Mouse (Mus musculus) limb, embryonic 15.5 days (tissue): ENCODE results near the gene Nxnl1. TPM values are rescaled to one million over a fixed set of nuclear protein-coding genes. Genes with fewer than 3 reads are reported as not detected.

ENCODE experiments used
- ATAC-seq: fragments of 200-750 bp; cut with Nextera tagmentation; 2 replicates; pipeline ENCODE4 v1.8.0; 2017; ENCODE audit warnings: low read depth, moderate TSS enrichment; ENCODE audit not compliant: insufficient number of reproducible peaks, low FRiP score, low TSS enrichment
- H3K27ac ChIP-seq: fragments of 300-500 bp; sonication (generic); 2 replicates; pipeline ENCODE4 v1.5.1; 2015; ENCODE audit warnings: moderate library complexity, mild to moderate bottlenecking, inconsistent platforms
- H3K27me3 ChIP-seq: fragments of 300-500 bp; sonication (generic); 2 replicates; pipeline ENCODE4 v1.6.1; 2015; ENCODE audit warnings: inconsistent platforms
- H3K36me3 ChIP-seq: fragments of 300-500 bp; sonication (generic); 2 replicates; pipeline ENCODE4 v1.6.1; 2015; ENCODE audit warnings: inconsistent platforms
- H3K4me1 ChIP-seq: fragments of 300-500 bp; sonication (generic); 2 replicates; pipeline ENCODE4 v1.6.1; 2015; ENCODE audit warnings: inconsistent platforms
- H3K4me2 ChIP-seq: fragments of 300-500 bp; sonication (generic); 2 replicates; pipeline ENCODE4 v1.6.1; 2015; ENCODE audit warnings: mild to moderate bottlenecking, inconsistent platforms
- H3K4me3 ChIP-seq: fragments of 300-500 bp; sonication (generic); 2 replicates; pipeline ENCODE4 v1.5.1; 2015; ENCODE audit warnings: mild to moderate bottlenecking, inconsistent platforms
- H3K9ac ChIP-seq: fragments of 300-500 bp; sonication (generic); 2 replicates; pipeline ENCODE4 v1.6.1; 2015; ENCODE audit warnings: inconsistent platforms
- H3K9me3 ChIP-seq: fragments of 300-500 bp; sonication (generic); 2 replicates; pipeline ENCODE4 v1.6.1; 2016; ENCODE audit warnings: inconsistent platforms
- WGBS: fragments of 180-500 bp; shearing (Covaris S2); methylation state at CpG from one replicate; pipeline ENCODE4 v1.1.7; 2015; 5-methylcytosine and 5-hydroxymethylcytosine counted together
- polyA plus RNA-seq: library from polyadenylated mRNA; unstranded; fragments of >200 nt; fragmentation: Nextera tagmentation; extraction: Ambion mirVana; gene quantifications from 2 replicates; pipeline ENCODE4 v1.2.1, GENCODE M21; 2015

Gene Nxnl1
- 0.14 TPM in 1 of 2 replicates, not detected in the other for polyA plus RNA-seq

DNA sequence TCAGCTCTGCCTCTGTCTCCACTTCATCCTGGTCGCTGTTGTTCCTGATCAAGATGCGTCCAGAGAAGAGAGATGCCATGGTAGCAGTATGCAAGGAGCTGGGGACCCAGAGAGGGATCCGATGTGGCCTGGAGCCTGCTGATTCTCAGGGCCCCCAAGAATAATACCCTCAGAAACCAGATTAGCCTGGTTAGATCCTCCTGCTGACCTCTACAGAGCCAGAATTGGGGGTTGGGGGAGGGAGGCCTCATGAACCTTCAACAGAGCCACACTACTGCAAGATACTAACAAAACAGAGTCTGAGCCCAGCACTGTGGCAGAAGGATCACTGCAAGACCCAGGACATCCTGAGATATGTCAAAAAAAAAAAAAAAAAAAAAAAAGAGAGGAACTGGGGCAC, at the start of gene Nxnl1:
Gene Nxnl1 (minus strand): TSS at position 101 of the 400 bp plus-strand sequence.
- Histone ChIP-seq H3K4me2 (no peak within 1 kb of the TSS), H3K9me3 (no peaks in the 10 kb centered on the region), H3K27me3 (peaks cover 51% of the 10 kb centered on the region), H3K9ac (no peak within 1 kb of the TSS), H3K4me3 (no peak within 1 kb of the TSS), H3K36me3 (no peaks in the 10 kb centered on the region), H3K4me1 (peaks cover 31% of the 10 kb centered on the region), H3K27ac (no peak within 1 kb of the TSS)
- WGBS = 71% methylated on average over 3 of the region's 3 CpGs
- no peak for ATAC-seq

- peaks cover 49% of the 10 kb centered on the region for H3K36me3 ChIP-seq
- H3K4me1 ChIP-seq = peaks cover 15% of the 10 kb centered on the region
- H3K4me2 ChIP-seq = no peak overlapping the region
- no peaks in the 10 kb centered on the region for H3K9me3 ChIP-seq
- H3K9ac ChIP-seq = no peak overlapping the region
- H3K4me3 ChIP-seq = no peak overlapping the region
- WGBS = 47% methylated on average over 4 of the region's 4 CpGs
- H3K27me3 ChIP-seq = no peaks in the 10 kb centered on the region
- no peak for ATAC-seq
- H3K27ac ChIP-seq = no peak overlapping the region
Observed at GRCm38 (mm10) chr8:71613418-71613817, 47.0 kb upstream of the Nxnl1 start.

DNA sequence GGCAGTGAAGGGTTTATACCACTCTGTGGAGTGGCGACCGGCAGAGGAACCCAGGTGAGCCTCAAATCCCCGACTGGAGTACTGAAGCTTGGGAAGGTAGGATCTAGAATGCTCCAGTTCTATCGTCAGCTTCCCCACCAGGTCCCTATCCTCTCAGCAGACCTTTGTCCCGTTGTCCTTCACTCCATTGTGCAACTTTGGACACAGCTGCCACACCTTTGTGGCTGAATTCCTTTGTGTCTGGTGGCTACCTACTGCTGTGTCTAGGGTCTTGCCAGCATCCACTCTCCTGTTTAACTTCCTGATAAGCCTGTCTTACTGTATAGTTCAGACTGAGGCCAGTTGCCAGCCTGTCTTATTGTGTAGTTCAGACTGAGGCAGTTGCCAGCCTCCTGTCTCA, 45.7 kb upstream of the Nxnl1 start:
- Histone ChIP-seq H3K4me1 (peaks cover 15% of the 10 kb centered on the region), H3K4me2 (peak overlapping the region; percentile 69), H3K4me3 (peak overlapping the region; percentile 76), H3K9me3 (no peaks in the 10 kb centered on the region), H3K27me3 (no peaks in the 10 kb centered on the region), H3K36me3 (peaks cover 37% of the 10 kb centered on the region), H3K9ac (peak overlapping the region; percentile 92), H3K27ac (no peak overlapping the region)
- no peak for ATAC-seq
- WGBS = 37% methylated on average over 5 of the region's 5 CpGs

DNA sequence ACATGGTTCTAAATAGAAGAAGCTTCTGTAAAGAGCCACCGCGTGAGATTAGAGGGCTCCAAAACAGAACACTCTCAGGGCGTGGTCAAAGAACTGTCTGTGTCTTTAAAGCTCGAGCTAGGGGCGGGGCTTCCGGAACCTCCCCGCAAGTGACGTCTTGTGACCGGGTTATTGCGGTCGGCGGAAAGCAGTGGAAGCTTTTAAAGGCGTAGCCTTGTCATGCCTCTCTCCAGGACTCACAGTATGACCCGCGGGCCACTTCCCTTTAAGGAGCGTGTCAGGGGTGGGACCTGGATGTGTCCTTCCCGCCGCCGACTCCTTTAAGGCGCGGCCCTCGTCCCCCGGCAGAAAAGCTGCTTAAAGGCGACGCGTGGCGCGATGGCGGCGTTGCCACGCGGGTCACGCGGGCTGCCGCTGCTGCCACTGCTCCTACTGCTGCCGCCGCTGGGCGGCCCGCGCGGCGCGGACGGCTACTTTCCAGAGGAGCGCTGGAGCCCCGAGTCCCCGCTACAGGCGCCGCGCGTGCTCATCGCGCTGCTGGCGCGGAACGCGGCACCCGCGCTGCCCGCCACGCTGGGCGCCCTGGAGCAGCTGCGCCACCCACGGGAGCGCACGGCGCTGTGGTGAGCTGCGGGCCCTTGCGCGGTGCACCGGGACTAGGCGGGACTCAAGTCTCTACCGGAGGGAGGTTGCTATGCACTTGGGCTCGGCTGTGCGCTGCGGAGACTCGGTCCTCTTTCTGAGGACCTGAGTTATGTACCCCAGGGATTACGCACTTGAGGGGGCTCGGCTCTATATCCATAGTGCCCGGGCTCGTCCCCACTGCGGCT, 44.6 kb upstream of the Nxnl1 start, which contains the start of gene Colgalt1:
Gene Colgalt1 (plus strand): TSS at position 177 of the 830 bp plus-strand sequence.
- Histone ChIP-seq H3K36me3 (peaks cover 26% of the 10 kb centered on the region), H3K9ac (peak within 1 kb of the TSS; percentile 92), H3K4me2 (peak within 1 kb of the TSS; percentile 69), H3K27me3 (no peaks in the 10 kb centered on the region), H3K9me3 (no peaks in the 10 kb centered on the region), H3K27ac (peak within 1 kb of the TSS; percentile 92), H3K4me3 (peak within 1 kb of the TSS; percentile 76), H3K4me1 (peaks cover 15% of the 10 kb centered on the region)
- under 1% methylated on average over 82 of the region's 82 CpGs for WGBS
- peak; percentile 99 for ATAC-seq

- H3K36me3 ChIP-seq = peaks cover 5% of the 10 kb centered on the region; the same call in 1 of the 2 replicates
- H3K9me3 ChIP-seq = no peaks in the 10 kb centered on the region; the same call in 1 of the 2 replicates
- no peak overlapping the region for H3K9ac ChIP-seq
- peaks cover 29% of the 10 kb centered on the region for H3K4me1 ChIP-seq
- no peak overlapping the region for H3K4me3 ChIP-seq
- ATAC-seq = no peak
- no peak overlapping the region; the same call in 1 of the 2 replicates for H3K27ac ChIP-seq
- 55% methylated on average over 7 of the region's 7 CpGs for WGBS
- H3K27me3 ChIP-seq = peaks cover 33% of the 10 kb centered on the region
- no peak overlapping the region for H3K4me2 ChIP-seq
Observed at GRCm38 (mm10) chr8:71604021-71604420, 37.6 kb upstream of the Nxnl1 start.

DNA sequence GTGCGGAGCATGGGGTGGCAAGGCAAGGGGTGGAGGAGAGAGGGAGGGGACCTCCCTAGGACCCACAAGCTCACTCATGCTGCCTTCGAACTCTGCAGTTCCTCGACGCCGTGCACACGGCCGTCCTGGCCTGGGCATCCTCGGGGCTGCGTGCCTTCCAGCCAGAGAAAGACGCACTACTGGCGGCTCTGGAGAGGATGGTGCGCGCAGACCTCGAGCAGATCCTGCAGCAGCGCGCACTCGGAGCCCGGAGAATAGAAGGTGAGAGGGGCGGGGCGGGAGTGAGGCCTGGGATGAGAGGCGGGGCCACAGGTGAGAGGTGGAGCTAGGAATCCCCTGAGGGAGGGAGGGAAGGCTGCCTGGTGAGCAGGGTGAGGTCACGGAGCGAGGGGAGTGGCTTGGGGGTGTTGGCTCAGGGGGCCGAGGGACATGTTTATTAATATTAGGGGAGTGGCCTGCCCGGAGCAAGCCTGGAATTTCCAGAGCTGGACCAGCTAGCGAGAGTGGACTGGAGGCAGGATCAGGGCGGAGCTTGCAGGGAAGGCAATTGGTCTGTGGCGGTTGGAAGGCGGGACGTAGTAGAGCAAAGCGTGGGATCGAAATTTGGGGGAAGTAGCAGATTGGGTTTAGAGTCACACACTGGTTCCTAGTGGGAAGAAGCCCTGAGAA, 36.4 kb upstream of the Nxnl1 start:
- Histone ChIP-seq H3K4me2 (peak overlapping the region; percentile 81), H3K4me3 (peak overlapping the region; percentile 41), H3K9ac (peak overlapping the region; percentile 8; the same call in 1 of the 2 replicates), H3K4me1 (peaks cover 29% of the 10 kb centered on the region), H3K9me3 (no peaks in the 10 kb centered on the region; the same call in 1 of the 2 replicates), H3K27ac (0 out of 2 replicates have a peak overlapping the region, but pooled peaks have one; percentile 40), H3K36me3 (peaks cover 5% of the 10 kb centered on the region; the same call in 1 of the 2 replicates), H3K27me3 (peaks cover 33% of the 10 kb centered on the region)
- 1% methylated on average over 32 of the region's 32 CpGs for WGBS
- ATAC-seq = peak; percentile 76

GRCm38 (mm10) chr8:71601939-71602665, 35.7 kb upstream of the Nxnl1 start:
- Histone ChIP-seq H3K4me1 (peaks cover 29% of the 10 kb centered on the region), H3K4me2 (peak overlapping the region; percentile 81), H3K9me3 (no peaks in the 10 kb centered on the region; the same call in 1 of the 2 replicates), H3K27ac (peak overlapping the region; percentile 40; the same call in 1 of the 2 replicates), H3K4me3 (peak overlapping the region; percentile 41), H3K27me3 (peaks cover 33% of the 10 kb centered on the region), H3K36me3 (peaks cover 5% of the 10 kb centered on the region; the same call in 1 of the 2 replicates), H3K9ac (peak overlapping the region; percentile 8; the same call in 1 of the 2 replicates)
- peak; percentile 45; the same call in 1 of the 2 replicates for ATAC-seq
- WGBS = 2% methylated on average over 65 of the region's 65 CpGs

GRCm38 (mm10) chr8:71598841-71599240, 32.4 kb upstream of the Nxnl1 start:
- Histone ChIP-seq H3K4me2 (no peak overlapping the region), H3K4me1 (peaks cover 37% of the 10 kb centered on the region), H3K36me3 (peaks cover 18% of the 10 kb centered on the region), H3K27me3 (peaks cover 32% of the 10 kb centered on the region), H3K9ac (no peak overlapping the region), H3K27ac (no peak overlapping the region), H3K9me3 (no peaks in the 10 kb centered on the region; the same call in 1 of the 2 replicates), H3K4me3 (no peak overlapping the region)
- 84% methylated on average over 5 of the region's 5 CpGs for WGBS
- no peak for ATAC-seq

GRCm38 (mm10) chr8:71598375-71598774, 32.0 kb upstream of the Nxnl1 start:
- Histone ChIP-seq H3K4me3 (no peak overlapping the region), H3K4me1 (peaks cover 37% of the 10 kb centered on the region), H3K4me2 (no peak overlapping the region), H3K9me3 (no peaks in the 10 kb centered on the region; the same call in 1 of the 2 replicates), H3K27me3 (peaks cover 27% of the 10 kb centered on the region), H3K36me3 (peaks cover 19% of the 10 kb centered on the region), H3K9ac (no peak overlapping the region), H3K27ac (no peak overlapping the region)
- no peak for ATAC-seq

GRCm38 (mm10) chr8:71597451-71597850, 31.1 kb upstream of the Nxnl1 start, which contains the start of gene Fam129c:
Gene Fam129c, plus strand, starts transcription at chr8:71597648.
- 84% methylated on average over 3 of the region's 3 CpGs for WGBS
- Histone ChIP-seq H3K9me3 (no peaks in the 10 kb centered on the region; the same call in 1 of the 2 replicates), H3K4me1 (peaks cover 37% of the 10 kb centered on the region), H3K9ac (no peak within 1 kb of the TSS), H3K36me3 (peaks cover 19% of the 10 kb centered on the region), H3K4me2 (no peak within 1 kb of the TSS), H3K4me3 (no peak within 1 kb of the TSS), H3K27me3 (peaks cover 18% of the 10 kb centered on the region), H3K27ac (no peak within 1 kb of the TSS; the same call in 1 of the 2 replicates)
- ATAC-seq = no peak

- WGBS = 59% methylated on average over 4 of the region's 4 CpGs
- no peak overlapping the region for H3K4me3 ChIP-seq
- H3K9me3 ChIP-seq = no peaks in the 10 kb centered on the region; the same call in 1 of the 2 replicates
Observed at GRCm38 (mm10) chr8:71596798-71597197, 30.4 kb upstream of the Nxnl1 start.

More at GRCm38 (mm10) chr8:71596798-71597197, 30.4 kb upstream of the Nxnl1 start:
- Histone ChIP-seq H3K4me2 (no peak overlapping the region), H3K4me1 (peaks cover 31% of the 10 kb centered on the region), H3K9ac (no peak overlapping the region), H3K27ac (no peak overlapping the region; the same call in 1 of the 2 replicates), H3K27me3 (peaks cover 11% of the 10 kb centered on the region), H3K36me3 (peaks cover 19% of the 10 kb centered on the region)
- no peak for ATAC-seq
